Mouse (Mus musculus): ENCODE measurements around the gene Npepps. TPM values are rescaled to one million over a fixed set of nuclear protein-coding genes. Genes with fewer than 3 reads are reported as not detected.
"Not testable (repeated sequence)": the region's sequence is repeated elsewhere in the genome, so short reads cannot be mapped to it uniquely, and the experiment has no call there.

Npepps gene
- total RNA-seq (2021) = 10 to 100 TPM; 56.4 to 67.9 TPM
- long read RNA-seq, experiment 1, full-length matches to known transcripts = 44 of 58 reads
- long read RNA-seq, experiment 1, partial matches to known transcripts = 14 of 58 reads
- long read RNA-seq, experiment 1, other reads (novel, unspliced or antisense) = 0 of 58 reads
- long read RNA-seq, experiment 2, full-length matches to known transcripts = 28 of 35 reads
- long read RNA-seq, experiment 2, partial matches to known transcripts = 3 of 35 reads
- long read RNA-seq, experiment 2, other reads (novel, unspliced or antisense) = 4 of 35 reads

DNA sequence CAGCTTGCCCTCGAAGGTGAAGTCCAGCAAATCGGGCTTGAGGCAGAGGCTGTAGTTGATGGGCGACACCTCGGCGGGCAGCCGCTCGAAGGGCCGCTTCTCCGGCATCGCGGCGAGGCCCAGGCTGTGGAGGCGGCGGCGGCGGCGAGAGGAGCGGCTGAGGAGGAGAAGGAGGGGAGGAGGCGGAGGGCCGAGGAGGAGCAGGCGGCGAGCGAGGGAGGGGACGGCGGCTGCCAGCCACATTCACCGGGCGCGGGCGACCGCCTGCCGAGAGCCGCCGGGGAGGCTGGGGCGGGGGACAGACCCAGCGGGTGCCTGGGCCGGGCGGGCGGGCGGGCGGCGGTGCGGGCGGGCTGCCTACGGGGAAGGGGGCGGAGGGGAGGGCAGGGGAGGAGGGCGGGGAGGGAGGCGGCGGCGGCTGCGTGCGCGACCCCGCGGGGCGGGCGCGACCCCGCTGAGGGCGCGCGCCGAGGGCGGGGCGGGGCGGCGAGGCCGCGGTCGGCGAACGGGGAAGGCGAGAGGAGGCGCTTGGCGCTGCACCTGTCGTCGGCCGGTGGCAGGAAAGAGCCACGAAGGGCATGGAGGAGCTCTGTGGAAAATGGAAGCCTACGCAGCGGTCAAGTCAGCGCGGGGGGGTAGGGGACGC, at the start of gene Npepps:
Gene Npepps, minus strand, starts transcription at position 423 of the 646 bp plus-strand sequence.
- peak; percentile 78 for DNase-seq (ENCODE audit: low spot score)

DNA sequence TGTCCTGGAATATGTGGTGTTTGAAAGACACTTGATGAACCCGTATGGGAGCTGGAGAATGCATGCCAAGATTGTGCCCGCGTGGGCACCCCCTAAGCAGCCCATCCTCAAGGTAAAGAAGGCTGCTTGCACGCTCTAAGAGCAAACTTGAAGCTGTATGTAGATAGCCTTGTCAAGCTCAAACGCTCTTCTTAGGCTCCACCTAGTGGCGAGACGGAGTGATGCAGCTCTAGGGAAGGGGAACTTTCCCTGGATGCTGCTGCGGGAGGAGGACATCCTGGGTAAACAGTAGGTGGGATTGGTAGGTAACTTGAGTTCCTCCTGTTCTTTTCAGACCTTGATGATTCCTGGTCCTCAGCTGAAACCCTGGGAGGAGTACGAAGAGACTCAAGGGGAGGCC, 47.7 kb upstream of the Npepps start:
- DNase-seq (ENCODE audit: low spot score) = peak; percentile 61

DNA sequence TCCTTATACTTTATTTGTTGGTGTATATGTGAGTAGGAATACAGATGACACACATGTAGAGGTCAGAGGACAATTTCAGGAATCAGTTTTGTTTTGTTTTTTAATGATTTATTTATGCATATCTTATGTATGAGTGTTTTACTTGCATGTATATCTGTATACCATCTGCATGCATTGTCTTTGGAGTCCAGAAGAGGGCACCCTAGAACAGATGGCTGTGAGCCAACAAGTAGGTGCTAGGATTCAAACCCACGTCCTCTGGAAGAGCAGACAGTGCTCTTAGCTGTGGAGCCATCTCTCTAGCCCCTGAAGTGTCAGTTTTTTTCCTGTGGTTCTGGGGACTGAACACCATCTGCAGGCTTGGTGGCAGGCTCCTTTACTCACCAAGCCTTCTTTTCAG, 44.8 kb upstream of the Npepps start:
- DNase-seq (ENCODE audit: low spot score) = no peak

DNA sequence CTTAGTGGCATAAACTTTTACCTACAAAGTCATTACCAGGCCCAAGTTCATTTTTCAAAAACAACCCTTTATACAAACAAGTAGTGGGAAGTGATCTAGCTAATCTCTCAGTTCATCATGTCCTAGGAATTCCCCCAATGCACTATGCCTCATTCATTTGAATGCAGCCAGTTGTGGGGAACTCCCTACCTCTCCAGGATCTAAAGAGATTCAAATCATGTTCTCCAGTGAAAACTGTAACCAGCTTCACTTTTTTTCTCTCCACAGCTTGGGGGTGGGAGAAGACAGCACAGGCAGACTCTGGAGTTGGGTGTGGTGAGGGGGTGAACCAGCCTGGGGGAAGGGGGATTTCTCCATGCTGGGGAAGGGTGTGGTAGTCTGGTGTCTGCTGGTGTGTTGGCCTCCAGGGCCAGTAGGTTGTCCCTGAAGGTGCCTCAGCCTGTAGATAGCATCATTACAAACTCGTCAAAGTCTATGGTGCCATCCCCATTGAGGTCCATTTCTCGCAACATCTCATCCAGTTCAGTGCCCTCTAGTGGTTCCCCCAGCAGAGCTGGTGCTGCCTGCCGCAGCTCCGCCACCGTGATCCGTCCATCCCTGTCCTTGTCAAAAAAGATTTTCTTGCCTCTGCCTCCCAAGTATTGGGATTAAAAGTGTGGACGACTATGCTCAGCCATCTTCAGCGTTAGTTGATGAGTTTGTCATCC, 41.6 kb upstream of the Npepps start:
- DNase-seq (ENCODE audit: low spot score) = not testable (repeated sequence)

DNA sequence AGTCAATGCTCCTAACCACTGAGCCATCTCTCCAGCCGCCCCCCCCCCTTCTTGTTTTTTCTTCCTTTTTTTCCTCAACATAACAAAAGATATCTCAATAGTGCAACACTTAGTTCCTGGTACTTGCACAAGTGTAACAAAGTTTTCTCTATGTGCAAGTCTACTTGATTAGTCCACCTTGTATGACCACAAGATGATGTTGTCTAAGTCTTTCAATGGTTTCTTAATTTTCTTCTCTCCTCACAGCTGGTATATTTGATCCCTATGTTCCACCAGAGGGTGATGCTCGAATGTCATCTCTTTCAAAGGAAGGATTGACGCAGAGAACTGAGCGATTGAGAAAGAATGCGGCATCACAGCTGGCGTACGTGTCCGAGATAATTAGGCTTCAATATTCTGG, 40.8 kb upstream of the Npepps start:
- DNase-seq (ENCODE audit: low spot score) = no peak

DNA sequence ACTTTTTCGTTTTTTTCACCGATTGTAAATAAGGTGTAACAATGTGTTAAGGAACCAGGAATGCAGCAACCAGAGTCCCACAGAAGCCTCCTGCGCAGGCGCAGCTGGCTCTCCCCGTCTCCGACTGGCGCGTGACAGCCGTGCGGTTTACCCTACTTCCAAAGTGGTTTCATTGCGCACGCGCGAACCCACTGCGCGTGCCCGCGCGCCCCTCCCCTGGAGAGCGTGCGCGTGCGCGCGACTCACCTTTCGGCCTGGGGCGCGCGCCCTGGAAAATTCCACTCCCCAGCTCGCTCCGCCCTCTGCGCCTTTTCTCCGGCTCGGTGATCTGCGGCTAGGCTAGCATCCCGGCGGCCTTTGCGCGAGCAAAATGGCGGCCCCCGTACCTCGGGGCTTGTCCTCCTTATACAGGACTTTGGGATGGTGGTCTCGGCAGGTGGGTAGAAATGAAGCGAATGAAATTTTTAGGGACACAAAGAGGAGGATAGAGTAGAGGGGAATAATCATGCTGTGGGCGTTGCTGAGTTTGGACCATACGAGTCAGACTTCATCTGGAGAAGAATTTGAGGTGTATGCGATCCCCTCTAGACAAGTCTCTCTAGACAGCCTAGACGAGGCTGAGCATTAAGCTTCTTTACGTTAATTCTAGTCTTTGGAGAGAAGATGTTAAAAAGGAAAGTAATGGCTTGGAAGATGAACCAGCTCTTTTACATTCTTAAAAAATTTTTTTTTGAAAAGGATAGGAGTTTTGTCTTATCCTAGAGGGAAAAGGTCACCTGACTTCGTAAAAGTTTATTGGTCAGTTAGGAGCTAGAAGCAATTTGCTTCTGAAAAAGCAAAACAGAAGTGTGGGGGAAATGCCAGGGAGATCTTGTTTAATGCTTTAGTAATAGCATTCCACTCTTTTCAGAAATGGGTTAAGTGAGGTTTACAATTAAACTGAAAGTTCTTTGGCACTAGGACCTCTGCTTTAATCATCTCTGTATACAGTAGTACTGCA, 35.4 kb upstream of the Npepps start, which contains the start of gene Mrpl45:
Gene Mrpl45, plus strand, starts transcription at position 213 of the 1,000 bp plus-strand sequence.
- DNase-seq (ENCODE audit: low spot score) = peak; percentile 98

DNA sequence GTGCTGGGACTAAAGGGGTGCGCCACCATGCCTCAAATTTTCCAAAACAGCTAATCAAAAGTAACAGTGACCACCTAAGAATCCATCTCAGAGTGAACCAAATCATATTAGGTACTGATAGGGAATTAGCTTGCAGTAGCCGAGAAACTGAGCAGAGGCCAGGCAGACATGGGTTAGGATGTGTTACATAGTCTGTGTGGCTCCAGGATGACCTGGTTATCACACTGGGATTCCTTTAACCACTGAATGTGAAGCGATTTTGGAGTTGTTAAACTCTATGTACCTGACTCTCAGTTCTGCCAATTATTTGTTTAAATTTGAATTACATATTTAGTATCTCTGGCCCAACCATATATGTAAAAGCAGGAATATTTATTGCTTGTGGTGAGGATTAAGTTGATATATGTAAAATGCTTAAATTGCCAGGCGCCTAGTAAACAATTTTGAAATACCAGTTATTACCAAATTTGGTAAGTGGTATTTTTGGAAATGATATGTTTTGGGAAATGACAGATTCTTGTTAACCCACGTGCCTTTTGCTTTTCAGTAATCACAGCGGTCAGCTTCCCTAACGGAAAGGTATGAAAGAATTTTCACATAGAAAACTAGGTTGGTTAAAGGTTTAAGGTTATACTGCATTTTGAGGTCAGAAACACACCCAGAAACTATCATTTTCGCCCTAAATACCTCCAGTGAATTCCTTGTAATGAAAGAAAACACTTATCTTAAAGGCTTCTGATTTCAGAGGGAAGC, 34.5 kb upstream of the Npepps start:
- DNase-seq (ENCODE audit: low spot score) = no peak

DNA sequence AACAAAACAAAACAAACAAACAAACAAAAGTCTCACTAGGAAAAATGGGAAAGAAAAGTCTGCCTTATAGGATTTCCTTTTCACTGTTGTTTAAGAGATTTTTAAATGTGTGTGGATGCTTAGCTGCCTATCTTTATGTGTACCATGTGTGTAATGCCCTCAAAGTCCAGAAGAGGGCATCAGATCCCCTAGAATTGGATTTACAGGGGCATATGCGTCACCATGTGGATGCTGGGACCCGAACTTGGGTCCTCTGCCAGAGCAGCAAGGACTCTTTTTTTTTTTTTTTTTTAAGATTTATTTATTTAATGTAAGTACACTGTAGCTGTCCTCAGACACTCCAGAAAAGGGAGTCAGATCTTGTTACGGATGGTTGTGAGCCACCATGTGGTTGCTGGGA, 33.7 kb upstream of the Npepps start:
- no peak for DNase-seq (ENCODE audit: low spot score)

DNA sequence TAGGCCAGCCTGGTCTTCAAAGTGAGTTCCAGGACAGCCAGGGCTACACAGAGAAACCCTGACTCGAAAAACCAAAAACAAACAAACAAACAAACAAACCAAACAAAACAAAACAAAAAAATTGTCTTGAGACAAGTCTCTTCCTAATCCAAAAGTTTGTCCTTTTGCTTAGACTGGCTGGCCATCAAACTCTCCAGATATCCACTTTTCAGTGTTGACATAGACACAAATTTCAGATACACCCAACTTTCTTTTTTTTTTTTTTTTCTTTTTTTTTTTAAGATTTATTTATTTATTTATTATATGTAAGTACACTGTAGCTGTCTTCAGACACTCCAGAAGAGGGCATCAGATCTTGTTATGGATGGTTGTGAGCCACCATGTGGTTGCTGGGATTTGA, 32.4 kb upstream of the Npepps start:
- not testable (repeated sequence) for DNase-seq (ENCODE audit: low spot score)

DNA sequence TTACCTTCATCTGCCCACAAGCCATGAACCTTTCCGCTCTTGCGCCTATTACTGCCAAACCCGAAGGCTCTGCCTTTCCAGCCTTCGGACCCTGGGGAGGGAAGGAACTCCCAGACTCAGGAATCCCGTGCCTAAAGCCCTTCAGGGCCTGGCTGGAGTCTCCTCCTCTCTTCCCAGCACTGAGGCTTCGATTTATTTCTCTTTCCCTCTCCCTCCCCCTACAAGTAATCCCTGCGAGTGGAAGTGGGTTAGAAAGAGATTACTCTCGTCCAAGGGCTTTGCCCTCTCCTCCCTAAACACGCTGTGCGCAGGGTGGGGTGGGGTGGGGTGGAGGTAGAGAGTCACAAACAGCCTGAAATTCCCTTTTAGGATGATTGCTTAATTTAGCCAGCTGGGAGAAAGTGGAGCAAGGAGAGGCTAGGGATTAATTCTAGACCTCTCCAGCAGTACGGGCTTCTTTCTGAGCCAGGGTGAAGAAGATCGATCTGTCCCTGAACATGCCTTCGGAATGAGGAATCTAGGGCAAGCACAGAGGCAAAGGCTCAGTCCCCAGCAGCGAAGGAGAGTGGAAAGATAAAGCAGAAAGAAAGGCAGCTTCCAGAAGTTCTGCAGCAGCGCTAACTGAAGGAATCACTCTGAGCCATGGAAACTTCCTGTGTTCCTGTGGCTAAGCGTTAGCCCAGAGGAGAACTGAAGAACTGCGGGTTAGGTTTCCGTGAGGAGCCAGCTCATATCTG, 30.6 kb upstream of the Npepps start:
- DNase-seq (ENCODE audit: low spot score) = peak; percentile 61

DNA sequence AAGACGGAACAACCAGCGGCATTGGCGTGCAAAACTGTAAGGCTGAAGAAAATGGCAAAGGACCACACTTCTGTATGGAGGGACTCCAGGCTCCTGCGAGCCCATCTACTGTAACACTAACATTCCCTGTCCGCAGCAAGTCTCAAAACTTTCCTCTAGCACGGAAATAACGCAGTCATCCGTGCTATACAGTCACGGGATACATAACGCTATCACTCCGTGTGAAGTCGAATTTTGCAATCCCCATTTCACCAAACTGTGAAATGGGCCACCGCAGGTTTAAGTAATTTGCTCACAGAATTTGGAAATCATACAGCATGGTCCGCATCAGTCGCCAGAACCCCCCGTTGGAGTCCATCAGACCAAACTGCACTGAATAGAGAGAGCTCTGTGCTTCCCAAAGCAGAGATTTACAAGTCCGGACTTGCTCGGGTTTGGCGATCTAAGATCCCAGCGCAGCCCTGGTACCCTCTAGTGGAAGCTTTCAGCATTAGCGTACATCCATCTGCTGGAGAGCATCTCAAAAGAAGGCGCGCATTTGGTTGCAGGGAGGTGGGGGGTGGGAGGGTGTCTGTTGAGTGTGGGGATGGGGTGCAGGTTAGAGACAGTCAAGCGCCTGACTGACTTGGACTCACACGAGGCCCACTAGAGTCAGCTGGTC, 29.6 kb upstream of the Npepps start:
- peak; percentile 83 for DNase-seq (ENCODE audit: low spot score)

DNA sequence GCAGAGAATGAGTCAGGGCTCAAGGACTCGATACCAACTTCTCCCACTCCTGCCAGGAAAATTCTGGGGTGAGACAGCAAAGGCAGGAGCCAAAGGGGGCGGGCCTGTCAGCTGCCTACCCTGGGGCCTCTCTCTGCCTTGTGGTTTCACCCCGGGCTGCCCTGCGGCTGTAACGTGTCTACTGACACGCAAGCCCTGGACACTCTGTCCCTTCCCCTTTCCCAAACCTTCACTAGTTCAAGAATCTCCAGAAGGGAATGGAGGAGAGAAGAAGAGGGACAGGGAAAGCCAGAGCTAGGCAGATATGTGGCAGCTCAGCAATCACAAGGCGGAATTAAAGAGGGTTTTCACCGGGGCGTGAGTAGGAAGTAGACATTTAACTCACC, 29.0 kb upstream of the Npepps start:
- peak; percentile 86 for DNase-seq (ENCODE audit: low spot score)

DNA sequence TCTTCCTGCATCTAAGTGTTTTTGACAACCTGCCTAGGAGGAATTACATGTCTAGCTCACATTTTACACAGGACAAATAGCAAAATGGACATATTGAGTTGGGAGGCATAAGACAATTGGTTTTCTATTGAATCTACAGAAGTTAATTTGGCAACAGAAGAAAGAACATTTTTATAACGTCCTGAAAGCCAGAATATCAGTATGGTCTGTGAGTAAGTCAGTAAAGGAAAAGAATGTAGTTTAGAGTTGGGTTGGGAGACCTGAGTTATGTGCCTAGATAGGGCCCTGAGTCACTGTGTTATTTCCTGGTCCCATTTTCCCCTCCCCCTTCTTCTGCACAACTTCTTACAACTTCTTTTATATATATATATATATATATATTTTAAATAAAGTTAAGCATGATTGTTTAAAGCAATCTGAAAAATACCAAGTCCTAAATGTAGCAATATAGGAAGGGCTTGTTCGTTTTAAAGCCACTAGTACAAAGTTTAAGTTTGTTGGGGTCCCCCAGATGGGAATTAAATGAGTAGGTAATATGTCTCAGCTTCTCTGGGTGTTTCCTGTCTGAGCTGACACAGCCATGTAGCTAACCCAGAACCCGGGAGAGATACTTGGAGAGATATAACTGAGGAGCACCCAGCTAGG, 28.5 kb upstream of the Npepps start:
- no peak for DNase-seq (ENCODE audit: low spot score)

DNA sequence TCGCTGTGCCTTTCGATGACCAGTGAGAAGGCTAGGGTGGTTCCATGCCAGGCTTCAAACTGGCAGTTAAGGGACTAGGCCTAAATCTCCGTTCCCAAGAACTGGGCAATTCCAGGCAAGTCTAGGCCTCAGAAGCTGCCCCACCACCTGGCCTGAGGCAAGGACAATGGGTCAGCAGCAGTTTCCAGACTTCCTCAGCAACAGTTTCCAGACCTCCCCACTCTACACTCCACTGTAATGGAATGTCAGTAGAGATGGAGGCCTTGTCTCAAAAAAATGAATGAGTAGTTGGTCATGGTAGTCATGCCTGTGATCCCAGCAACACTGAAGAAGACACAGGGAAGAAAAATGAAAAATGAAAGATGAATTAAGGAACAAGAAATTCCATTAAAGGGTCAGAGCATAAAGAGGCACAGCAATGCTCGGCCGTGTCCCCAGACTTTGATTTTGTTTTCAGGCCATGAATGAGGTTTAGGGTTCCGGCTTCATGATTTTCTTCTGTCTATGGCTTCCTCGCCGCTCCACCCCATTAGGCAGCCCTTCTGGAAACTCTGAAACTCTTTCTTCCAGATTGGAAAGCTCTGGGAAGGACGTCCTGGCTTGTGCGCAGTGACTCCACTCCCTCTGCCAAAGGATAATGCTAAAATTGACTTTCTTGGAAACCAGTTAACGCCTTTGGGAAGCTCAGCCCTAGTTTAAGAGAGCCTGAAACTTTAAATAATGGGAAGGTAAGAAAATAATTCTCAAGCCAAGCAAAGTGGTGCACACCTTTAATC, 27.0 kb upstream of the Npepps start:
- DNase-seq (ENCODE audit: low spot score) = peak; percentile 52

DNA sequence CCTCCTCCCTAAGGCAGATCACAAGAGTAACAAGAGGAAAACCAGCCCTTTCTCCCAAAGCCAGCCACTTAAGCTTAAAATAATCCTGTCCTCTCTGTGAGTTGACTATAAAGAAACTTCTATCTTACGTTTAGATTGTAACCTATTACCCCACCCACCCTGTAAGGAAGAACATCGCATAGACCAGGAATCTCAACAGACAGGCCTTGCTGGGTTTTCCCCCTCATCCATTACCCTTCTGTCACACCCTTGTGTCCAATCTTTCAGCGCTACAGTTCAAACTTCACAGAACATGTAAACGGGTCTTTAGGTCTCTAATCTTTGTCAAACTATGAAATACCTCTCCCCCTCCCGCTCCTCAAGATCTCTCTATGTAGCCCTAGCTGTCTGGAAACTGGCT, 24.2 kb upstream of the Npepps start:
- DNase-seq (ENCODE audit: low spot score) = no peak

DNA sequence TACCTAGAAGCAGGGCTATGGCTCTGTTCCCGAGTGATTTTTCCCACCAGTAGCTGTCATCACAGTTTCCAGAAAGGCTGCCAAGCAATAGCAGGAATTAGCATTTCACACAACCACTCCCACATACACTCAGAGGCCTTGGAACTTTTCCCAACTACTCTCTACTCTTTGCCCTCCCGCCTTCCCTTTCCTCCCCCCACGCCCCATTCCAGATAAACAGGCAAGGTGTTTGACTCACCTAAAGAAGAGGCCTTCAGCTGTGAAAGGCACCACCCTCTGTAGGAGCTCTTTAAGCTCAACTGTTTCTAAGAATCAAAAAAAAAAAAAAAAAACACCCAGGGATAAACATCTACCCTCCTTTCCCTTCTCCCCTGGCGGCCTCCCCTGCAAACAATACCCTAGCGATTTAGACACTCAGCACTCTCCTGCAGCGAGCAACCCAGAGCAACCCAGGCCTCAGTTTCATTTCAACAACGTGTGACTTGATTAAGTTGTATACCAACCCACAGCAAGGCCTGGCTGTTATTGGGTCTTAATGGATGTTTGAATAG, 21.9 kb upstream of the Npepps start:
- peak; percentile 81 for DNase-seq (ENCODE audit: low spot score)

DNA sequence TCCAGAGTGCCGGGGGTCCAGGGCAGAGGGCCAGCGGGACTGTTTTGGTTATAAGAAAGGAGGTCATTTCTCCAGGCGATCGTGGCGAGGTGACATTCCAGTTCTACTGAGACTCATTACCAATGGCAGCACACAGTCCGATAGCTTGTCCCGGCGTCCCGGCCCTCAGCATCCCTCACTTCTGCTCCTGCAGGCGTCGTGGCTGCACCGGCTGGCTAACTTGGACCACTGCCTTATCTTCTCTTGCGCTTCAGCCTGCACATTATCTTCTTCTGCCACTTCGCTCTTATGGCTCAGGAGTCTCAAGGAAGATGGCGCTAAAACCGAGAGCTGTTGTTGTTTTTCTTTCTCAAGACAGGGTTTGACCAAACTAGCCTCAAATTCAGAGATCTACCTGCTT, 21.0 kb upstream of the Npepps start:
- DNase-seq (ENCODE audit: low spot score) = no peak

DNA sequence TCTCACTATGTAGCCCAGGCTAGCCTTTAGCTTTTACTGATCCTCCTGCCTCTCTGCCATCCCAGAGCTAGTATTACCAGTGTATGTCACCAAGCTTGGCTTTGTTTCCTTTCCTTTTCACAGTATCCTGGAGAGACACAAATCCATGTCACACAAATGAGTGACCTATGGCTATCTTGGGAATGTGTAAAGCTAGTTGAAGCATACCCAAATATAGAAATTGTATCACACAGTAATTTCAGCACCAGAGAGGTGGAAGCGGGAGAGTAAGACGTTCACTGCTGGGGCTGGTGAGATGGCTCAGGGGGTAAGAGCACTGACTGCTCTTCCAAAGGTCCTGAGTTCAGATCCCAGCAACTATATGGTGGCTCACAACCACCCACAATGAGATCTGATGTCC, 19.5 kb upstream of the Npepps start:
- DNase-seq (ENCODE audit: low spot score) = no peak
